Mouse (Mus musculus) midbrain, embryonic 11.5 days (tissue): ENCODE data around the gene Srd5a3. TPM values are rescaled to one million over a fixed set of nuclear protein-coding genes. Genes with fewer than 3 reads are reported as not detected.

ENCODE experiments used
- ATAC-seq: fragments of 200-750 bp; cut with Nextera tagmentation; 2 replicates; pipeline ENCODE4 v1.8.0; 2017; ENCODE audit warnings: moderate TSS enrichment, moderate library complexity; ENCODE audit not compliant: low FRiP score
- DNase-seq: peaks from one replicate; pipeline ENCODE4 v3.0.0; 2015; ENCODE audit warnings: low spot score; ENCODE audit errors: missing footprints
- H3K27ac ChIP-seq: fragments of 300-500 bp; sonication (generic); 2 replicates; pipeline ENCODE4 v1.5.1; 2014; ENCODE audit warnings: low read depth, low read length
- H3K27me3 ChIP-seq: fragments of 300-500 bp; sonication (generic); 2 replicates; pipeline ENCODE4 v1.6.1; 2014; ENCODE audit warnings: mild to moderate bottlenecking, low read length, moderate library complexity, mixed read lengths; ENCODE audit not compliant: control insufficient read depth, insufficient read depth
- H3K36me3 ChIP-seq: fragments of 300-500 bp; sonication (generic); 2 replicates; pipeline ENCODE4 v1.6.1; 2014; ENCODE audit warnings: mild to moderate bottlenecking, low read length, moderate library complexity, mixed read lengths; ENCODE audit not compliant: control insufficient read depth, insufficient read depth
- H3K4me1 ChIP-seq: fragments of 300-500 bp; sonication (generic); 2 replicates; pipeline ENCODE4 v1.6.1; 2014; ENCODE audit warnings: low read length; ENCODE audit not compliant: control insufficient read depth, insufficient read depth
- H3K4me2 ChIP-seq: fragments of 300-500 bp; sonication (generic); 2 replicates; pipeline ENCODE4 v1.6.1; 2014; ENCODE audit warnings: mild to moderate bottlenecking, moderate library complexity
- H3K4me3 ChIP-seq: fragments of 300-500 bp; sonication (generic); 2 replicates; pipeline ENCODE4 v1.5.1; 2014; ENCODE audit warnings: low read depth, low read length
- H3K9ac ChIP-seq: fragments of 300-500 bp; sonication (generic); 2 replicates; pipeline ENCODE4 v1.6.1; 2014; ENCODE audit warnings: low read length
- H3K9me3 ChIP-seq: fragments of 300-500 bp; sonication (generic); 2 replicates; pipeline ENCODE4 v1.6.1; 2016; ENCODE audit warnings: low read length; ENCODE audit not compliant: control insufficient read depth
- WGBS: fragments of 180-500 bp; shearing (Covaris S2); extraction: QIAGEN DNeasy Blood & Tissue Kit; methylation state at CpG from one replicate; pipeline ENCODE4 v1.1.7; 2014; 5-methylcytosine and 5-hydroxymethylcytosine counted together
- polyA plus RNA-seq: library from polyadenylated mRNA; unstranded; fragments of >200 nt; fragmentation: Nextera tagmentation; extraction: Ambion mirVana; gene quantifications from 2 replicates; pipeline ENCODE4 v1.2.1, GENCODE M21; 2014

The Srd5a3 gene
- polyA plus RNA-seq, 1 experiment from 2014 or later: 14.2 TPM

DNA sequence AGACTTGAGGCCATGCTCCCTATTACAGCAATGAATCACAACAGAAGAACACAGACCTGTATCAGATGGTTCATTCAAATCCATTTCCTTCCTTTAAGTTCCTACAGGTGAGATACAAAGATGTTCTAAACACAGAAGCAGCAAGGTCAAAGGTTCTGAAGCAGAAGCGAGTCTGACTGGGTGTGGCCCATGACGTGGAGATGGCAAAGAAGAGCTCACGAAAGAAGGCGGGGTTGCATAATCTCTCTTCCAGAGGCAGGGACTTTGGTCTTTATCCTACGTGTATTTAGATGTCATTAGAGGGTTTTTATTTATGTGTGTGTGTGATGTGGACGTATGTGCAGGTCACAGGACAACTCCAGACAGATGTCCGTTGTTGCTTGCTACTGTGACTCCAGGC is 37.6 kb downstream of the Srd5a3 start:
- H3K4me3 ChIP-seq: no peak overlapping the region
- peak; percentile 35 for DNase-seq
- no peaks in the 10 kb centered on the region for H3K4me1 ChIP-seq
- 82% methylated on average over 7 of the region's 7 CpGs for WGBS
- H3K36me3 ChIP-seq: no peaks in the 10 kb centered on the region
- peaks cover 2% of the 10 kb centered on the region; the same call in 1 of the 2 replicates for H3K27me3 ChIP-seq
- H3K27ac ChIP-seq: no peak overlapping the region
- H3K4me2 ChIP-seq: no peak overlapping the region
- no peak for ATAC-seq
- no peaks in the 10 kb centered on the region for H3K9me3 ChIP-seq
- no peak overlapping the region for H3K9ac ChIP-seq

DNA sequence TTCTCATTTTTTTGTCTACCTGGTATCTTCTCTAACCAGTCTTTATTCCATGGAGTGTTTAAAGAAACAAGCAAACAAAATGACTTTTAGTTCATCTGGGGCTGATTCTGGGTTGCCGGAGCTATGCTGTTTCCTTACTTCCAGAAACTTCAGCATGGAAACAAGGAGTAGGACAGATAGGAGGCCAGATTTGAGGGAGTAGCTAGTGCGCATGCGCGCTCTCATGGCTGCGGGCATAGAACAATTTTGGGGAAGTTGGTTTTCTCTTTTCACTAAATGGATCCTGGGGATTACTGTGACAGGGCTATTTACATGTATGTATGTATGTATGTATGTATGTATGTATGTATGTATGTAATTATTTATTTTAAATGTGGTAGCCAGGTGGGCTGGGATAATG is 39.1 kb downstream of the Srd5a3 start:
- Histone ChIP-seq H3K36me3 (no peaks in the 10 kb centered on the region), H3K9me3 (no peaks in the 10 kb centered on the region), H3K4me3 (no peak overlapping the region), H3K27ac (no peak overlapping the region), H3K4me2 (no peak overlapping the region), H3K4me1 (no peaks in the 10 kb centered on the region; the same call in 1 of the 2 replicates), H3K9ac (no peak overlapping the region), H3K27me3 (peaks cover 2% of the 10 kb centered on the region; the same call in 1 of the 2 replicates)
- 96% methylated on average over 5 of the region's 5 CpGs for WGBS
- DNase-seq (peak; percentile 47), ATAC-seq (no peak)

DNA sequence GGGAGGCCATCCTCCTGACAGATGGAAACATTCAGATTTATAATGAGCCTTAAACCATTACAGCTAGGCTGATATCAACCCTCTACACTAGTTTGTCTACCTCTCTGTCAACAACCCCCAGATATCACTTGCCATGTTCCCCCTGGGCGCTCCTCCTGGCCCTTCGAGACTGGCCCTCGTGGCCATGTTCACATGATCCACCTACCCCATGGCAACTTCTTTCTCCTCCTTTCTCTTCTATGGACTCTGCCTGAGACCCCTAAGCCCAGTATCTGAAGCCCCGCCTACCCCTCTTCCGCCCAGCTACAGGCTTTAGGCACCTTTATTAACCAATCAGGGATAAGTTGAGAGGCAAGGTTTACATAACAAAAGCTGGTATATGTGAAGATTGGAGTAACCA is 39.7 kb downstream of the Srd5a3 start:
- ATAC-seq: no peak

GRCm38 (mm10) chr5:76182326-76182725 is 42.3 kb downstream of the Srd5a3 start:
- no peak overlapping the region for H3K27ac ChIP-seq
- no peaks in the 10 kb centered on the region for H3K9me3 ChIP-seq
- DNase-seq: no peak
- H3K4me3 ChIP-seq: no peak overlapping the region
- ATAC-seq: no peak
- no peak overlapping the region for H3K9ac ChIP-seq
- H3K4me2 ChIP-seq: no peak overlapping the region
- peaks cover 2% of the 10 kb centered on the region; the same call in 1 of the 2 replicates for H3K27me3 ChIP-seq
- H3K4me1 ChIP-seq: peaks cover 7% of the 10 kb centered on the region
- no peaks in the 10 kb centered on the region for H3K36me3 ChIP-seq
- WGBS: 66% methylated on average over 3 of the region's 3 CpGs

More for the DNA sequence above, 39.7 kb downstream of the Srd5a3 start:
- Histone ChIP-seq H3K4me3 (no peak overlapping the region), H3K9me3 (no peaks in the 10 kb centered on the region), H3K4me2 (no peak overlapping the region), H3K36me3 (no peaks in the 10 kb centered on the region), H3K4me1 (no peaks in the 10 kb centered on the region; the same call in 1 of the 2 replicates), H3K9ac (no peak overlapping the region), H3K27me3 (peaks cover 2% of the 10 kb centered on the region; the same call in 1 of the 2 replicates), H3K27ac (no peak overlapping the region)
- DNase-seq: peak; percentile 56
- WGBS: 82% methylated on average over 5 of the region's 5 CpGs

DNA sequence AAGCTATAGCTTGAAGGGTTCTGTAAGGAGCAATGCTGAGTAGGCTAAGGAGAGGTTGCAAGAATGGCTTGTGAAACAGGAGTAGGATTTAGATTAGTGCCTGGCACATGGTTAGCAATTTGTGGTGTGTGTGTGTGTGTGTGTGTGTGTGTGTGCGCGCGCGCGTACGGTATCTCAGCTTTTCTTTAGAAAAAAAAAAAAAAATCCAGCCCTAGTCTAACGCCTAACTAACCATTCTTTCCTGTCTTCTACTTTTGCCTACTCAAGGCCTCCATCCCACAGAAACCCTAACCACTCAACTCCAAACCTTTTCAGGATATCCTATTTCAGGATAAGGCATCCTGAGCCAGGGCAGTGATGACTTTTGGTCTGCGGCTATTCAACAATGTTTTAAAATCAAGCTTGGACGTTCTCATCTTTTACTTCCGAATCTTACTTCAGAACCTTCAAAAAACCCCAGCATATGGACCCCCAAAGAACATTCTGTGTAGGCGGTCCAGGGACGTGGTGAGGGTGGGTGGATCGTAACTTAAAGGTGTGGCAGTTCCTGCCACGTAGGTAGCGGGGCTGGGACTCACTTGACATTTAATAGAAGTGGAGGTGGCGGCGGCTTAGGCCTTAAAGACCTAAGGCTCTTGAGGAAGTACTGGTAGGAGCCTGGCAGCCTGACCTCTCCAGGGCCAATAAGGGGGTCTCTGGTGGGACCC is 43.1 kb downstream of the Srd5a3 start:
- Histone ChIP-seq H3K4me2 (peak overlapping the region; percentile 78), H3K27ac (no peak overlapping the region), H3K27me3 (peaks cover 2% of the 10 kb centered on the region; the same call in 1 of the 2 replicates), H3K4me3 (peak overlapping the region; percentile 96), H3K4me1 (peaks cover 7% of the 10 kb centered on the region), H3K36me3 (no peaks in the 10 kb centered on the region), H3K9me3 (no peaks in the 10 kb centered on the region), H3K9ac (peak overlapping the region; percentile 98)
- no peak for ATAC-seq
- DNase-seq: no peak
- 42% methylated on average over 17 of the region's 17 CpGs for WGBS

- peak; percentile 98 for DNase-seq
- peak within 1 kb of the TSS; percentile 98 for H3K9ac ChIP-seq
- peak within 1 kb of the TSS; percentile 78 for H3K4me2 ChIP-seq
- under 1% methylated on average over 42 of the region's 62 CpGs for WGBS
- peak within 1 kb of the TSS; percentile 86 for H3K27ac ChIP-seq
- H3K27me3 ChIP-seq: peaks cover 2% of the 10 kb centered on the region; the same call in 1 of the 2 replicates
- H3K4me1 ChIP-seq: peaks cover 7% of the 10 kb centered on the region
- H3K4me3 ChIP-seq: peak within 1 kb of the TSS; percentile 96
- ATAC-seq: peak; percentile 97
- no peaks in the 10 kb centered on the region for H3K9me3 ChIP-seq
- no peaks in the 10 kb centered on the region for H3K36me3 ChIP-seq
Observed at GRCm38 (mm10) chr5:76183750-76184261, 43.7 kb downstream of the Srd5a3 start, which contains the start of gene Tmem165. Gene Tmem165 (plus strand): TSS chr5:76183880.

DNA sequence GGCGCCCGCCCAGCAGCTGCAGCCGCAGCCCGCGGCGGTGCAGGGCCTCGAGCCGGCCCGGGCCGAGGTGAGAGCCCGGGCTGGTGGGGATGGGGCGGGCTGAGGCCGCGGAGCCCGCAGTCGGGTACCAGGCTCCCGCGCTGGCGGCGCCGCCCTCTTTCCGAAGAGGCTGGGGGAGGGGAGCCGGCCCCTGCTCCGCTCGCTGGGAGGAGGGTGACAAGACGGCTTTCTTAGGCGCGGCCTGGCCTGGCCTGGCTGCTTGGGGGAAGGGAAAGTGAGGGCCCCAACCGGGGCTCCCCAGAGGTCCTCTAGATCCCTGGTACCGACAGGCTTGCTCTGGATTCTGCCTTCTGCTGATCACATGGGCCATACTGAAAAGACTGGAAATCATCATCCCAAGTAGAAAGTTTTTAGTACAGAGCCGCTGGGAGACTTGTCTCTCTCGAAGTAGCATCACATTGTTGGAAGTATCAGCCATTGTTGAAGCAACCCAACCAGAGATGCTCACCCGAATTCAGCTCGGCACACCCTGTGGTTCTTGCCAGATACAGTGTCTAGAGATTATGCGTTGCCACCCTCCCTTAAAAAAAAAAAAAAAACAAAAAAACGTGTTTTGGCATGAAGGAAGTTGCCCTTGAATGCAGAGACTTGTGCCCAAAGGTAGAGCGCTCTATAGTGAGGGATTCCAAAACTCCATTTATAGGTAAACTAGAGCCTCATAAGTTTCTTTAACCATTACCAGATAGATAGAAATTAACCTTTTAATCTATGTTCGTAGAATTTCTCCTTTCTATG is 44.4 kb downstream of the Srd5a3 start:
- Histone ChIP-seq H3K4me2 (peak overlapping the region; percentile 78), H3K27me3 (peaks cover 2% of the 10 kb centered on the region; the same call in 1 of the 2 replicates), H3K36me3 (no peaks in the 10 kb centered on the region), H3K4me1 (peaks cover 7% of the 10 kb centered on the region), H3K9me3 (no peaks in the 10 kb centered on the region), H3K27ac (peak overlapping the region; percentile 86), H3K4me3 (peak overlapping the region; percentile 96), H3K9ac (peak overlapping the region; percentile 98)
- DNase-seq: peak; percentile 98
- WGBS: 5% methylated on average over 27 of the region's 38 CpGs
- ATAC-seq: peak; percentile 94

DNA sequence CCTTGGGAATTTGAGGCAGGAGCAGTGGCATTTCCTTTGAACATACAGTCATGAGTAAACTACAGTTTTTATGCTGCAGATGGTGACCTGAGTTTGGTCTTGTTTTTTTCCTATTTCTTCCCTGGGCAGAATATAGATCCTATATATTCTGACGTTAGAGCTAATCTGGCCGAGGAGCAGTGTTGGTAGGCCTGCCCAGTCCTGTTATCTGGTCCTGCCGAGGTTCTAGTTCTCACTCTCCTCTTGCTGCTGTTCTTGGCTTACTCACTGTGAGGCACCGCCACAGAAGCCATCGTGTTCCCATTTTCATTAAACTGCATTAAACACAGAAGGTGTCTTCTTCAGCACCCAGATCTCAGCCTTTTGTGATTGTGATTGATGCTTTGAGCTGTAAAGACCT is 47.8 kb downstream of the Srd5a3 start:
- 97% methylated on average over 5 of the region's 5 CpGs for WGBS
- no peaks in the 10 kb centered on the region for H3K27me3 ChIP-seq
- H3K9ac ChIP-seq: no peak overlapping the region
- no peak overlapping the region for H3K4me3 ChIP-seq
- ATAC-seq (no peak), DNase-seq (peak; percentile 72)
- H3K4me1 ChIP-seq: peaks cover 7% of the 10 kb centered on the region
- H3K9me3 ChIP-seq: no peaks in the 10 kb centered on the region
- no peak overlapping the region for H3K4me2 ChIP-seq
- H3K27ac ChIP-seq: no peak overlapping the region
- no peaks in the 10 kb centered on the region for H3K36me3 ChIP-seq

- H3K9ac ChIP-seq: no peak overlapping the region
- H3K36me3 ChIP-seq: no peaks in the 10 kb centered on the region
- no peaks in the 10 kb centered on the region for H3K4me1 ChIP-seq
- H3K4me3 ChIP-seq: no peak overlapping the region
- no peaks in the 10 kb centered on the region for H3K9me3 ChIP-seq
- no peak overlapping the region for H3K4me2 ChIP-seq
- ATAC-seq (no peak), DNase-seq (peak; percentile 53)
- no peak overlapping the region for H3K27ac ChIP-seq
- H3K27me3 ChIP-seq: no peaks in the 10 kb centered on the region
- 89% methylated on average over 4 of the region's 4 CpGs for WGBS
Observed at GRCm38 (mm10) chr5:76190609-76191008, 50.5 kb downstream of the Srd5a3 start.
